Comparison of ENCODE assay signal across 8 mouse cellular contexts in the genomic region with DNA sequence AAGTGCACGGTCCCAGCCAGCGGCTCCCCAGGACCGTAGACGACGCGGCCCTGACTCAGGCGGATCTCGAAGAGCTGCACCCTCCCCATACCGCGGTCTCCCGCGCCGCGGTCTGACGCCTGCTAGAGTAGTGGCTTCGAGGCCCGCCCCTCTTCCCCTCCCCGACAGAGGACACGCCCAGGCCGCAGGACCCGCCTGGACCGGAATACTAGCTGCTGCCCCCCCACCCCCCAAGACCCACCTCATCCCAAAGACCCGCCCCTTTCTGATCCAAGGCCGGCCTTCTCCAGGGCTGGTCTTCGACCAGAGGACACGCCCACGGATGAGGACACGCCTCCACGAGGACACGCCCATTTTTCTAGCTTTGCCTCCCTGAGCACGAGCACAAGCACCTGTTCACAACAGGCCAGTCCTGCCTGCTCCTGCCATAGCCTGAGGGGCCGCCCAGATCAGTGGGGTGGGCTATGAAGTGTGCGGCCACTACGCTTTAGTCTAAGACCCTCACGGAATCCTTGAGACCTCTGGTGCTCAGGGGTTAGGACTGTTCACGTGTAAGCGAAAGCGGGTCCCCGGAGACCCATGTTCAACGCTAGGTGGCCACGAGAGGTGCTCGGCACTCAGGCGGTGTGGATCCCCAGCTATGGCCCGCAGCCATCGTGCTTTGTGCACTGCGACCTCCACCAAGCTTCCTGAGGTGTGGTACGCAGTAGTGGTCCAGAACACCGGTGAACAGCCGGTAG. TPM values are rescaled to one million over a fixed set of nuclear protein-coding genes. Genes with fewer than 3 reads are reported as not detected.
DNase-seq lines count a peak whose midpoint lies in the region; ATAC-seq lines count a peak whose summit lies in the region.

A gene (minus strand): TSS at position 196 of the 740 bp plus-strand sequence.

- peaks cover 8% of the 10 kb centered on the region for H3K4me1 ChIP-seq in forebrain, embryonic 14.5 days (ENCODE audit: control insufficient read depth, insufficient read depth, low read length)
- peaks cover 26% of the 10 kb centered on the region for H3K4me1 ChIP-seq in neural tube, embryonic 15.5 days

- DNase-seq in ES-CJ7 (ENCODE audit: low read depth, low spot score): peak; percentile 98
- DNase-seq in cerebellum, adult 11 months: peak; percentile 87
- peak; percentile 95 for DNase-seq in forebrain, embryonic 14.5 days (ENCODE audit: low spot score)
- DNase-seq in heart, postnatal 14 days: peak; percentile 85 to 90
- peak; percentile 89 for DNase-seq in layer of hippocampus, adult 11-12 months (ENCODE audit: low spot score)
- peak; percentile 96 to 97 for DNase-seq in lung, adult 18-20 months
- peak; percentile 96 for DNase-seq in testis, postnatal 14 days (ENCODE audit: low spot score)

- H3K27me3 ChIP-seq in forebrain, embryonic 14.5 days (replicated peaks; ENCODE audit: control insufficient read depth, insufficient read depth, low read length): no peaks in the 10 kb centered on the region
- 0 out of 2 replicates have a peak, but pooled peaks cover 4% of the 10 kb centered on the region for H3K27me3 ChIP-seq in neural tube, embryonic 15.5 days (replicated peaks)

- peak; percentile 92 for ATAC-seq in forebrain, embryonic 14.5 days
- peak; percentile 94 for ATAC-seq in neural tube, embryonic 15.5 days (ENCODE audit: low FRiP score)

- 0 out of 2 replicates have a peak within 1 kb of the TSS, but pooled peaks have one; percentile 6 for H3K27ac ChIP-seq in forebrain, embryonic 14.5 days (ENCODE audit: low read depth, low read length)
- H3K27ac ChIP-seq in neural tube, embryonic 15.5 days (replicated peaks): peak within 1 kb of the TSS; percentile 71

- intact Hi-C loops in heart, postnatal 14 days (cut with DNase I): no loop called here

- H3K36me3 ChIP-seq in forebrain, embryonic 14.5 days (ENCODE audit: control insufficient read depth, insufficient read depth, low read length): no peaks in the 10 kb centered on the region
- H3K36me3 ChIP-seq in neural tube, embryonic 15.5 days: no peaks in the 10 kb centered on the region

- H3K9me3 ChIP-seq in forebrain, embryonic 14.5 days (replicated peaks; ENCODE audit: control insufficient read depth, low read length): no peaks in the 10 kb centered on the region
- H3K9me3 ChIP-seq in neural tube, embryonic 15.5 days (replicated peaks): no peaks in the 10 kb centered on the region

- peak within 1 kb of the TSS; percentile 93 for H3K4me2 ChIP-seq in forebrain, embryonic 14.5 days (ENCODE audit: low read length)
- peak within 1 kb of the TSS; percentile 94 for H3K4me2 ChIP-seq in neural tube, embryonic 15.5 days

- peak within 1 kb of the TSS; percentile 57 for H3K4me3 ChIP-seq in forebrain, embryonic 14.5 days (ENCODE audit: low read depth, low read length)
- peak within 1 kb of the TSS; percentile 72 for H3K4me3 ChIP-seq in neural tube, embryonic 15.5 days (replicated peaks)

- H3K9ac ChIP-seq in forebrain, embryonic 14.5 days (ENCODE audit: low read length): peak within 1 kb of the TSS; percentile 70
- H3K9ac ChIP-seq in neural tube, embryonic 15.5 days (replicated peaks): peak within 1 kb of the TSS; percentile 75

- WGBS in forebrain, embryonic 14.5 days: under 1% methylated on average over 48 of the region's 49 CpGs
- under 1% methylated on average over 49 of the region's 49 CpGs for WGBS in neural tube, embryonic 15.5 days

RNA-seq across cellular contexts. Expression of the gene that starts here (rescaled TPM):
- 16.6 and 20.5 TPM in 2 replicates for polyA plus RNA-seq in forebrain, embryonic 14.5 days (2014; fragmentation: Nextera tagmentation; extraction: Ambion mirVana)
- 10 to 100 TPM; 10.0 to 10.2 TPM for total RNA-seq in heart, postnatal 14 days (2021)
- 43.9 and 46.8 TPM in 2 replicates for polyA plus RNA-seq in neural tube, embryonic 15.5 days (2015; fragmentation: Nextera tagmentation; extraction: Ambion mirVana)

Comparison
In these comparisons a context has a peak if more than half of its experiments do, and no peak if none do; other contexts are left out.
1. Peak in every context shown above with its lines: DNase-seq, ATAC-seq, H3K4me3 ChIP-seq and H3K27ac ChIP-seq.